Mouse (Mus musculus) embryonic fibroblast, embryonic 13.5 days (primary cell): ENCODE data around the gene Zcchc17.

Experiments used
- CTCF ChIP-seq: IDR thresholded peaks from 2 replicates; pipeline ENCODE4 v1.5.1; 2011; ENCODE audit warnings: mild to moderate bottlenecking, control low read depth, low read length, moderate library complexity, borderline replicate concordance; ENCODE audit not compliant: insufficient read depth
- POLR2A ChIP-seq: IDR thresholded peaks from 2 replicates; pipeline ENCODE4 v1.6.1; 2011; ENCODE audit warnings: low read depth, mild to moderate bottlenecking, control low read depth, low read length, moderate library complexity

- no peak for TF ChIP-seq CTCF
- TF ChIP-seq POLR2A: no peak
Observed at GRCm38 (mm10) chr4:130275016-130275822, 84.5 kb downstream of the Zcchc17 start.
